8 mouse cellular contexts compared by ENCODE assay signal in the genomic region with DNA sequence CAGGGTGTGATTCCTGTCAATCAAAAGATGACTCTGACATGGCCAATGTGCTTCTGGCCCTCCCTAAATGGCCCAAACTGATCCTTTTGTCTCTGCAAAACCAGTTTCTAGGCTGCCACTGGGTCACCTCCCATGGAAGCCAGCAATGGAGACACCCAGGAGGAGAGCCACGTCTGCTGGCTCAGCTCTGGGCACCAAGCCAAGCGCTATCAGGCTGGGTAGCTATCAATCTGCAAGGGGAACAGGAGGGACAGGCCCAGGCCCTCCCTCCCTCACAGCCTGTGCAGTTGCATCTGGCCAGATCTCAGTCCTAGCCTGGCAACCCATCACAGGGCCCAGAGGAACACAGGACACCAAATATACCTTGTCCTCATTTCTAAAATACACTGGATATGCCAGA. TPM values are rescaled to one million over a fixed set of nuclear protein-coding genes. Genes with fewer than 3 reads are reported as not detected.
DNase-seq lines count a peak whose midpoint lies in the region; ATAC-seq lines count a peak whose summit lies in the region.

No protein-coding gene starts in this region.

- H3K36me3 ChIP-seq in heart, embryonic 10.5 days = peaks cover 17% of the 10 kb centered on the region

- peak overlapping the region; percentile 26 for H3K4me3 ChIP-seq in heart, embryonic 10.5 days

- ATAC-seq in CD4-positive, CD25-positive, alpha-beta regulatory T cell, adult 4 months = no peak

- peak; percentile 15 for DNase-seq in CD4-positive, CD25-positive, alpha-beta regulatory T cell, adult 2 months (ENCODE audit: low read depth, low spot score)
- peak; percentile 49 for DNase-seq in right cerebral cortex, adult 18-20 months
- DNase-seq in right cerebral cortex, adult 2 months (ENCODE audit: low spot score in 2 of 2) = no peak
- peak; percentile 87 for DNase-seq in heart, embryonic 10.5 days (ENCODE audit: low spot score)
- peak; percentile 62 to 72 for DNase-seq in kidney, postnatal 36 days
- DNase-seq in right cerebral cortex, postnatal 4 days = peak; percentile 55
- no peak for DNase-seq in frontal cortex, postnatal 10 days (ENCODE audit: low spot score in 2 of 2)

- H3K9me3 ChIP-seq in heart, embryonic 10.5 days = no peaks in the 10 kb centered on the region

- H3K27me3 ChIP-seq in heart, embryonic 10.5 days (ENCODE audit: insufficient read depth, poor library complexity, severe bottlenecking) = no peaks in the 10 kb centered on the region

- 25% methylated on average over 2 of the region's 2 CpGs for WGBS in heart, embryonic 10.5 days

- H3K27ac ChIP-seq in heart, embryonic 10.5 days = peak overlapping the region; percentile 57

- H3K4me1 ChIP-seq in heart, embryonic 10.5 days = peaks cover 87% of the 10 kb centered on the region

RNA-seq across cellular contexts. Expression of a gene that starts 4.8 kb away (rescaled TPM):
- polyA plus RNA-seq in CD4-positive, CD25-positive, alpha-beta regulatory T cell, adult 4 months (2017; shearing (Covaris generic)) = under 1 TPM; 0.70 to 0.94 TPM
- 32.6 and 34.7 TPM in 2 replicates for polyA plus RNA-seq in heart, embryonic 10.5 days (2016; fragmentation: Nextera tagmentation; extraction: Ambion mirVana)

Comparison
In these comparisons a context has a peak if more than half of its experiments do, and no peak if none do; other contexts are left out.
1. DNase-seq: peak in CD4-positive, CD25-positive, alpha-beta regulatory T cell, adult 2 months (single experiment), right cerebral cortex, adult 18-20 months (single experiment), heart, embryonic 10.5 days (single experiment), kidney, postnatal 36 days (2 of 2) and right cerebral cortex, postnatal 4 days (single experiment); none in right cerebral cortex, adult 2 months (0 of 2) and frontal cortex, postnatal 10 days (0 of 2).
2. RNA of a gene that starts 4.8 kb away (polyA plus RNA-seq): 32.6 to 34.7 TPM in heart, embryonic 10.5 days; 0.70 to 0.94 TPM in CD4-positive, CD25-positive, alpha-beta regulatory T cell, adult 4 months; every median in the first group is over 10 times any median in the second.